Mouse (Mus musculus) midbrain, postnatal 0 days (tissue): Measurements from ENCODE around the gene Parp2. TPM values are rescaled to one million over a fixed set of nuclear protein-coding genes. Genes with fewer than 3 reads are reported as not detected.
"Not testable (repeated sequence)": the region's sequence is repeated elsewhere in the genome, so short reads cannot be mapped to it uniquely, and the experiment has no call there.

ENCODE experiments used
- ATAC-seq: fragments of 200-750 bp; cut with Nextera tagmentation; 2 replicates; pipeline ENCODE4 v1.8.0; 2017; ENCODE audit warnings: moderate number of reproducible peaks, mild to moderate bottlenecking, moderate TSS enrichment, moderate library complexity; ENCODE audit not compliant: low FRiP score
- DNase-seq: peaks from one replicate; pipeline ENCODE4 v3.0.0-alpha.2; 2015; ENCODE audit warnings: low spot score
- H3K27ac ChIP-seq: fragments of 300-500 bp; sonication (generic); 2 replicates; pipeline ENCODE4 v1.5.1; 2014; ENCODE audit warnings: low read depth, mild to moderate bottlenecking, low read length, mixed read lengths
- H3K27me3 ChIP-seq: fragments of 300-500 bp; sonication (generic); 2 replicates; pipeline ENCODE4 v1.6.1; 2014; ENCODE audit warnings: low read length, control low read depth, mixed read lengths; ENCODE audit not compliant: insufficient read depth
- H3K36me3 ChIP-seq: fragments of 300-500 bp; sonication (generic); 2 replicates; pipeline ENCODE4 v1.6.1; 2014; ENCODE audit warnings: low read length, control low read depth, mixed read lengths; ENCODE audit not compliant: insufficient read depth
- H3K4me1 ChIP-seq: fragments of 300-500 bp; sonication (generic); 2 replicates; pipeline ENCODE4 v1.6.1; 2014; ENCODE audit warnings: mild to moderate bottlenecking, control low read depth, antibody characterized with exemption, low read length, mixed read lengths; ENCODE audit not compliant: insufficient read depth
- H3K4me2 ChIP-seq: fragments of 300-500 bp; sonication (generic); 2 replicates; pipeline ENCODE4 v1.6.1; 2014; ENCODE audit warnings: low read depth, mild to moderate bottlenecking, low read length, mixed read lengths; ENCODE audit not compliant: poor library complexity, severe bottlenecking
- H3K4me3 ChIP-seq: fragments of 300-500 bp; sonication (generic); 2 replicates; pipeline ENCODE4 v1.5.1; 2014; ENCODE audit warnings: low read depth, mild to moderate bottlenecking, low read length, moderate library complexity
- H3K9ac ChIP-seq: fragments of 300-500 bp; sonication (generic); replicated peaks from 2 replicates; pipeline ENCODE4 v1.6.1; 2014; ENCODE audit warnings: mild to moderate bottlenecking, low read length, moderate library complexity, mixed read lengths; ENCODE audit not compliant: poor library complexity, severe bottlenecking
- H3K9me3 ChIP-seq: fragments of 300-500 bp; sonication (generic); 2 replicates; pipeline ENCODE4 v1.6.1; 2016; ENCODE audit warnings: low read length, control low read depth
- CTCF ChIP-seq: IDR thresholded peaks from 2 replicates; pipeline ENCODE4 v1.5.1; 2016; ENCODE audit warnings: antibody characterized with exemption, mild to moderate bottlenecking
- WGBS: fragments of 180-500 bp; shearing (Covaris S2); extraction: QIAGEN DNeasy Blood & Tissue Kit; methylation state at CpG from one replicate; pipeline ENCODE4 v1.1.7; 2014; 5-methylcytosine and 5-hydroxymethylcytosine counted together
- polyA plus RNA-seq: library from polyadenylated mRNA; unstranded; fragments of >200 nt; fragmentation: Nextera tagmentation; extraction: Ambion mirVana; gene quantifications from 2 replicates; pipeline ENCODE4 v1.2.1, GENCODE M21; 2015
- total RNA-seq: library from RNA; depleted of rRNA; stranded (reverse); fragments of >200 nt; gene quantifications from 2 replicates; pipeline ENCODE4 v1.2.3, GENCODE M21; 2014

The Parp2 gene
- total and polyA plus RNA-seq, 2 experiments from 2014 or later: 16.3 to 30.7 TPM

DNA sequence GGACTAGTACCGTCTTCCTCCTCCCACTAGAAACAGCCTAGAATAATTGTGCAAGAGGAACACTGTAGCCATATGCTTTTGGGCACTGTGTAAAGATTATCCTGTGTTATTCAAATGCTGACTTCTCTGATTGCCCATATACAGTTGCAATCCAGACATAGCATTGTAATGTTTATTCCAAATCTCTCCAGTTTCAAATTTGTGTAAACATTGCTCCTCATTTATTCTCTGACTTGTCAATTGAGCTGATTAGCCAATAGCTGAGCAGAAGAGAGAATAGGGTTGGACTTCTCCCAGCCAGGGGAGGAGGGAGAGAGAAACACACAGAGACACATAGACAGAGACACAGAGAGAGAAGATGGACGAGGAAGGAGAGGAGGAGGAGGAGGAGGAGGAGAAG, 26.8 kb downstream of the Parp2 start:
- H3K27me3 ChIP-seq: no peaks in the 10 kb centered on the region
- no peak overlapping the region for H3K27ac ChIP-seq
- H3K4me1 ChIP-seq: no peaks in the 10 kb centered on the region
- H3K4me2 ChIP-seq: no peak overlapping the region
- H3K9ac ChIP-seq: no peak overlapping the region
- ATAC-seq: no peak
- TF ChIP-seq CTCF: no peak
- WGBS: 59% methylated on average over 2 of the region's 2 CpGs
- no peak for DNase-seq
- H3K4me3 ChIP-seq: no peak overlapping the region
- H3K9me3 ChIP-seq: no peaks in the 10 kb centered on the region
- no peaks in the 10 kb centered on the region for H3K36me3 ChIP-seq

DNA sequence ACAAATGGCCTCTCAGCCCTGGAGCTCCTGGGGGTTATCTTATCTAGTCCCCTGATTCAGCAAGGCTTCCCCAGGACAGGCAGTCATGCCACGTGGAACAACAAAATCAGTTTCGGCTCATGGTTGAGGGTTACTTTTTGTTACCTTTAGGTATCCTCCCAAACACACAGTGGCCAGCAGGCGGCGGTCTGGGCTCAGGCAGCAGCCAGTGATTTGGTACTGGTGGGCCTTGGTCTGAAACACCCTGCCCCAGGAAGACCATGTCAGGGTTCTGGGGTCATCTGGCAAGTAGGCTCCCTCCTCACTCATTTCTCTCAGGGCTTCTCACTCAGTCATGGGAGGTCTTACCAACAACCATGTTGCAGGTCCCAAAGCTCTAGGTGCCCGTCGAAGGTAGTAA, 29.6 kb downstream of the Parp2 start:
- ATAC-seq (no peak), DNase-seq (no peak)
- peak; percentile 56 for TF ChIP-seq CTCF
- no peaks in the 10 kb centered on the region for H3K9me3 ChIP-seq
- no peaks in the 10 kb centered on the region for H3K36me3 ChIP-seq
- no peak overlapping the region for H3K27ac ChIP-seq
- no peak overlapping the region for H3K9ac ChIP-seq
- 76% methylated on average over 6 of the region's 6 CpGs for WGBS
- H3K27me3 ChIP-seq: no peaks in the 10 kb centered on the region
- no peak overlapping the region for H3K4me2 ChIP-seq
- H3K4me1 ChIP-seq: no peaks in the 10 kb centered on the region
- H3K4me3 ChIP-seq: no peak overlapping the region

DNA sequence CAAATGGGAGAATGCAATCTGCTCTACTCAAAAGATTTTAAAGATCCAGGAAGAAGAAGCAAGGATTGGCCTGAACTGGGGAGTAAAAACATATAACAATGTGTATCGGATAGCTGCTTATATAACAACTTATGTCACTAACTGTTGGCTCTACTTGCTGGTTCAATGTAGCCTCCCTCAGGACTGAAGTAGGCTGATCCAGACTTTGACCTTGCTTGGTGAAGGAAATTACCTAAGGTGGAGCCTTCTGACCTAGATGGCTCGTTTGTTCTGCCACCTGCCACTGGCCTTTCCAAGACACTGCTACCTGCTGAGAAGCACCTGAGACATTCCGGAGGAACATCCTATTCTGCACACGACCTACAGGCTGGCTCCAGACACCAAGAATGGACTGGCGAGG, 48.1 kb downstream of the Parp2 start:
- TF ChIP-seq CTCF: no peak
- no peak for ATAC-seq
- Histone ChIP-seq H3K27me3 (no peaks in the 10 kb centered on the region), H3K9me3 (no peaks in the 10 kb centered on the region), H3K9ac (no peak overlapping the region), H3K27ac (no peak overlapping the region), H3K4me1 (no peaks in the 10 kb centered on the region), H3K4me2 (no peak overlapping the region), H3K36me3 (no peaks in the 10 kb centered on the region), H3K4me3 (no peak overlapping the region)
- no peak for DNase-seq
- 86% methylated on average over 5 of the region's 5 CpGs for WGBS

DNA sequence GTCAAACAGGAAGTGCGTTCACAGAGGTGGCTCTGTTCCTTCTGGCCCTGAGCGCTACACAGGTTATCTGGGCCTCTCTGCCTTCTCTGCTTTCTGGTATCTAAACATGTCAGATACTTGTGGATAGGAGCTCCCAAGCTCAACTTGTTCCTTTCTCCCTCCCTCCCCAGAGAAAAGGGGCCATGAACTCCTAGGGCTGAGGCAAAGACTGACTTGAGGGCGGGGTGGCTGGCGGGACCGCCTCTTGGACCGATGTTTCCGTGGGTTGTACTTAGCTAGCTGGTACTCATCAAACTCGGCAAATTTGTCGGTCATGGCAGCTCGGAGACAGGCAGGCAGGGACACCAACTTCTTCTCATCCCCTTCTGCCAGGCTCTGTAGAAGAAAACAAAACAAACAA, 55.0 kb downstream of the Parp2 start:
- ATAC-seq (no peak), DNase-seq (no peak)
- H3K4me3 ChIP-seq: no peak overlapping the region
- H3K9me3 ChIP-seq: no peaks in the 10 kb centered on the region
- WGBS: 96% methylated on average over 10 of the region's 10 CpGs
- H3K27ac ChIP-seq: no peak overlapping the region
- no peak for TF ChIP-seq CTCF
- H3K36me3 ChIP-seq: no peaks in the 10 kb centered on the region
- H3K4me2 ChIP-seq: no peak overlapping the region
- H3K4me1 ChIP-seq: no peaks in the 10 kb centered on the region
- H3K27me3 ChIP-seq: no peaks in the 10 kb centered on the region
- H3K9ac ChIP-seq: no peak overlapping the region

DNA sequence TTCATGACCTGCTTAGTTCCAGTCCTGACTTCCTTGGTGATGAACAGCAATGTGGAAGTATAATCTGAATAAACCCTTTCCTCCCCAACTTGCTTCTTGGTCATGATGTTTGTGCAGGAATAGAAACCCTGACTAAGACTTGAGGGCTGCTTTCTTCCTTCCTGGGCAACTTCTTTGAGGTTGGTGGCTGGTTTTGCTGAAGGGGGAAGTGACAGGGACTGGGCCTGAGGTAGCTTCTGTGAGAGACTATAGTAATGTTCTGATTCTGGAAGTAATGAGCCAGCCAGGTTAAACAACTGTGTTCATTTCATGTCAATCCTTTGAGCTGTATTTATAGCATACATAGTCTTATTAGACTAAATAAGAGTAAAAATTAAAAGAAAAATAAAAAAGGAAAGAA, 57.4 kb downstream of the Parp2 start:
- not testable (repeated sequence) for DNase-seq, H3K9me3 ChIP-seq, H3K4me2 ChIP-seq, H3K9ac ChIP-seq, H3K27me3 ChIP-seq, H3K36me3 ChIP-seq, ATAC-seq, H3K4me3 ChIP-seq, H3K4me1 ChIP-seq, H3K27ac ChIP-seq

DNA sequence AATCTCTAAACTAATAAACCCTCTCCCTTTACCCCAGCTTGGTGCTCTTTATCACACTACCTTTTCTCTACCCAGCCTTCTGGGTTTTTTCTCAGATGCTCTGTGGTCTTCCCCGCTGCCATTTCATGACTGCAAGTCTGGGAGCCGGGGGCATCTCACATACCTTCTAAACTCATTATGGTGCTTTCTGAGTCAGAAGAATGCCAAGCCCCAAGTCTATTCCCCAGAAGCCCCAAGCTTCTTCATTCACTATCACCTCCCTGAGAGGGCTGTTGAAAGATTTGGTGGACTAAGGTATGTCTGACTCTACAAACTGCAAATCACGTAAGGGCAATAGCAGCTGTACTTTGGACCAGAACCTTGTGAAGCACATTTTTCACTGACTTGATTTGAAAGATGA, 59.3 kb downstream of the Parp2 start:
- Histone ChIP-seq H3K9me3 (no peaks in the 10 kb centered on the region), H3K36me3 (no peaks in the 10 kb centered on the region), H3K27me3 (no peaks in the 10 kb centered on the region), H3K27ac (no peak overlapping the region), H3K9ac (no peak overlapping the region), H3K4me2 (no peak overlapping the region), H3K4me3 (no peak overlapping the region), H3K4me1 (no peaks in the 10 kb centered on the region)
- ATAC-seq: no peak
- DNase-seq: no peak
- TF ChIP-seq CTCF: no peak
- WGBS: 97% methylated on average over 3 of the region's 3 CpGs

DNA sequence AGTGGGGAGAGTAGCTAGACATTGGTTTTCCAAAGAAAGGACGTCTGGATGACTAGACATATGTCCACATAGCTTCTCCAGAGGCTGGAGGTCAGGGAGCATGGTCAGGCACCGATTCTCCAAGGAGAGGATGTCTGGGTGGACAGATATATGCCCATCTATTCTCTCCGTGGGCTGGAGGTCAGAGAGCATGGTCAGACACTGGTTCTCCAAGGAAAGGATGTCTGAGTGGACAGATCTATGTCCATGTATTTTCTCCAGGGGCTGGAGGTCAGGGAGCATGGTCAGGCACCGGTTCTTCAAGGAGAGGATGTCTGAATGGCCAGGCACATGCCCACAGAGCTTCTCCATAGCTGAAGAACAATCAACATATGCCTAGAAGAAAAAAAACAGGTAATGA, 60.6 kb downstream of the Parp2 start:
- Histone ChIP-seq H3K9me3 (no peaks in the 10 kb centered on the region), H3K36me3 (no peaks in the 10 kb centered on the region), H3K9ac (no peak overlapping the region), H3K27ac (no peak overlapping the region), H3K4me1 (no peaks in the 10 kb centered on the region), H3K4me3 (no peak overlapping the region), H3K4me2 (no peak overlapping the region), H3K27me3 (no peaks in the 10 kb centered on the region)
- WGBS: 78% methylated on average over 4 of the region's 4 CpGs
- ATAC-seq: no peak
- no peak for DNase-seq
- no peak for TF ChIP-seq CTCF
